Mouse (Mus musculus): Measurements from ENCODE around the gene Gpr61. TPM values are rescaled to one million over a fixed set of nuclear protein-coding genes. Genes with fewer than 3 reads are reported as not detected.

Gene Gpr61
- polyA plus RNA-seq, 1 experiment from 2014 or later = 0.13 TPM

GRCm38 (mm10) chr3:108164091-108164490, 9.4 kb upstream of the Gpr61 start:
- H3K4me1 ChIP-seq (ENCODE audit: control insufficient read depth, insufficient read depth, low read length) = peaks cover 16% of the 10 kb centered on the region
- H3K9ac ChIP-seq (ENCODE audit: low read depth, low read length) = no peak overlapping the region
- 0 out of 2 replicates have a peak, but pooled peaks cover 2% of the 10 kb centered on the region for H3K27me3 ChIP-seq (replicated peaks; ENCODE audit: control insufficient read depth, insufficient read depth, low read length)
- H3K9me3 ChIP-seq (ENCODE audit: control insufficient read depth, low read length) = no peaks in the 10 kb centered on the region
- 71% methylated on average over 5 of the region's 5 CpGs for whole genome bisulfite sequencing
- no peaks in the 10 kb centered on the region for H3K36me3 ChIP-seq (ENCODE audit: control insufficient read depth, insufficient read depth, low read length)
- no peak overlapping the region for H3K4me3 ChIP-seq (ENCODE audit: low read length)
- no peak overlapping the region for H3K4me2 ChIP-seq (ENCODE audit: low read depth, low read length)
- no peak for ATAC-seq
- no peak overlapping the region for H3K27ac ChIP-seq (ENCODE audit: low read length)

- Histone ChIP-seq H3K9ac (ENCODE audit: low read depth, low read length) (0 out of 2 replicates have a peak overlapping the region, but pooled peaks have one; percentile 7), H3K4me1 (ENCODE audit: control insufficient read depth, insufficient read depth, low read length) (no peaks in the 10 kb centered on the region), H3K4me2 (ENCODE audit: low read depth, low read length) (no peak overlapping the region), H3K27me3 (replicated peaks; ENCODE audit: control insufficient read depth, insufficient read depth, low read length) (0 out of 2 replicates have a peak, but pooled peaks cover 2% of the 10 kb centered on the region), H3K36me3 (ENCODE audit: control insufficient read depth, insufficient read depth, low read length) (no peaks in the 10 kb centered on the region), H3K27ac (ENCODE audit: low read length) (no peak overlapping the region), H3K4me3 (ENCODE audit: low read length) (no peak overlapping the region), H3K9me3 (ENCODE audit: control insufficient read depth, low read length) (no peaks in the 10 kb centered on the region)
- 63% methylated on average over 9 of the region's 9 CpGs for WGBS
- ATAC-seq = no peak
These were observed 3.8 kb upstream of the Gpr61 start for GRCm38 (mm10) chr3:108158383-108159037.

- Histone ChIP-seq H3K4me3 (ENCODE audit: low read length) (no peak overlapping the region), H3K4me2 (ENCODE audit: low read depth, low read length) (no peak overlapping the region), H3K36me3 (ENCODE audit: control insufficient read depth, insufficient read depth, low read length) (no peaks in the 10 kb centered on the region), H3K27ac (ENCODE audit: low read length) (no peak overlapping the region), H3K4me1 (ENCODE audit: control insufficient read depth, insufficient read depth, low read length) (no peaks in the 10 kb centered on the region), H3K9me3 (ENCODE audit: control insufficient read depth, low read length) (no peaks in the 10 kb centered on the region), H3K27me3 (replicated peaks; ENCODE audit: control insufficient read depth, insufficient read depth, low read length) (no peaks in the 10 kb centered on the region), H3K9ac (ENCODE audit: low read depth, low read length) (no peak overlapping the region)
- WGBS = 92% methylated on average over 3 of the region's 3 CpGs
- no peak for ATAC-seq
These were observed 2.4 kb downstream of the Gpr61 start for GRCm38 (mm10) chr3:108152290-108152689.

- ATAC-seq = peak; percentile 55
These were observed 7.1 kb downstream of the Gpr61 start for GRCm38 (mm10) chr3:108147386-108148235.

GRCm38 (mm10) chr3:108146671-108147070, 8.0 kb downstream of the Gpr61 start:
- ATAC-seq = no peak
- whole genome bisulfite sequencing = 51% methylated on average over 5 of the region's 5 CpGs
- Histone ChIP-seq H3K4me3 (ENCODE audit: low read length) (peak overlapping the region; percentile 99), H3K27me3 (replicated peaks; ENCODE audit: control insufficient read depth, insufficient read depth, low read length) (no peaks in the 10 kb centered on the region), H3K36me3 (ENCODE audit: control insufficient read depth, insufficient read depth, low read length) (no peaks in the 10 kb centered on the region), H3K27ac (ENCODE audit: low read length) (peak overlapping the region; percentile 59; the same call in 1 of the 2 replicates), H3K4me1 (ENCODE audit: control insufficient read depth, insufficient read depth, low read length) (peaks cover 7% of the 10 kb centered on the region), H3K9ac (ENCODE audit: low read depth, low read length) (peak overlapping the region; percentile 99), H3K9me3 (ENCODE audit: control insufficient read depth, low read length) (no peaks in the 10 kb centered on the region), H3K4me2 (ENCODE audit: low read depth, low read length) (peak overlapping the region; percentile 88)

More at GRCm38 (mm10) chr3:108147386-108148235, 7.1 kb downstream of the Gpr61 start:
- Histone ChIP-seq H3K36me3 (ENCODE audit: control insufficient read depth, insufficient read depth, low read length) (no peaks in the 10 kb centered on the region), H3K4me2 (ENCODE audit: low read depth, low read length) (no peak overlapping the region), H3K4me1 (ENCODE audit: control insufficient read depth, insufficient read depth, low read length) (peaks cover 7% of the 10 kb centered on the region), H3K9ac (ENCODE audit: low read depth, low read length) (no peak overlapping the region), H3K4me3 (ENCODE audit: low read length) (no peak overlapping the region), H3K27ac (ENCODE audit: low read length) (no peak overlapping the region), H3K27me3 (replicated peaks; ENCODE audit: control insufficient read depth, insufficient read depth, low read length) (no peaks in the 10 kb centered on the region), H3K9me3 (ENCODE audit: control insufficient read depth, low read length) (no peaks in the 10 kb centered on the region)
- 66% methylated on average over 11 of the region's 11 CpGs for WGBS

- Histone ChIP-seq H3K36me3 (ENCODE audit: control insufficient read depth, insufficient read depth, low read length) (no peaks in the 10 kb centered on the region), H3K9ac (ENCODE audit: low read depth, low read length) (peak within 1 kb of the TSS; percentile 99), H3K27me3 (replicated peaks; ENCODE audit: control insufficient read depth, insufficient read depth, low read length) (no peaks in the 10 kb centered on the region), H3K27ac (ENCODE audit: low read length) (peak within 1 kb of the TSS; percentile 90), H3K4me1 (ENCODE audit: control insufficient read depth, insufficient read depth, low read length) (peaks cover 7% of the 10 kb centered on the region), H3K9me3 (ENCODE audit: control insufficient read depth, low read length) (no peaks in the 10 kb centered on the region), H3K4me3 (ENCODE audit: low read length) (peak within 1 kb of the TSS; percentile 99), H3K4me2 (ENCODE audit: low read depth, low read length) (peak within 1 kb of the TSS; percentile 88)
- ATAC-seq = peak; percentile 96
- under 1% methylated on average over 63 of the region's 63 CpGs for WGBS
These were observed 8.9 kb downstream of the Gpr61 start, which contains the start of gene Gnai3 for GRCm38 (mm10) chr3:108145534-108146445. Gnai3 (minus strand) TSS chr3:108146146.

GRCm38 (mm10) chr3:108140786-108141185, 13.9 kb downstream of the Gpr61 start:
- Histone ChIP-seq H3K9ac (ENCODE audit: low read depth, low read length) (no peak overlapping the region), H3K4me2 (ENCODE audit: low read depth, low read length) (no peak overlapping the region), H3K4me1 (ENCODE audit: control insufficient read depth, insufficient read depth, low read length) (peaks cover 8% of the 10 kb centered on the region), H3K27ac (ENCODE audit: low read length) (no peak overlapping the region), H3K27me3 (replicated peaks; ENCODE audit: control insufficient read depth, insufficient read depth, low read length) (no peaks in the 10 kb centered on the region), H3K36me3 (ENCODE audit: control insufficient read depth, insufficient read depth, low read length) (0 out of 2 replicates have a peak, but pooled peaks cover 2% of the 10 kb centered on the region), H3K9me3 (ENCODE audit: control insufficient read depth, low read length) (no peaks in the 10 kb centered on the region), H3K4me3 (ENCODE audit: low read length) (no peak overlapping the region)
- ATAC-seq = no peak
- WGBS = 74% methylated on average over 4 of the region's 4 CpGs

- 0 out of 2 replicates have a peak, but pooled peaks cover 2% of the 10 kb centered on the region for H3K36me3 ChIP-seq (ENCODE audit: control insufficient read depth, insufficient read depth, low read length)
- no peak overlapping the region for H3K4me3 ChIP-seq (ENCODE audit: low read length)
- 47% methylated on average over 1 of the region's 1 CpGs for WGBS
- no peaks in the 10 kb centered on the region for H3K9me3 ChIP-seq (ENCODE audit: control insufficient read depth, low read length)
- peaks cover 5% of the 10 kb centered on the region for H3K4me1 ChIP-seq (ENCODE audit: control insufficient read depth, insufficient read depth, low read length)
- H3K4me2 ChIP-seq (ENCODE audit: low read depth, low read length) = no peak overlapping the region
- H3K27ac ChIP-seq (ENCODE audit: low read length) = no peak overlapping the region
- no peak overlapping the region for H3K9ac ChIP-seq (ENCODE audit: low read depth, low read length)
- H3K27me3 ChIP-seq (replicated peaks; ENCODE audit: control insufficient read depth, insufficient read depth, low read length) = no peaks in the 10 kb centered on the region
- peak; percentile 66; the same call in 1 of the 2 replicates for ATAC-seq
These were observed 15.6 kb downstream of the Gpr61 start for GRCm38 (mm10) chr3:108139113-108139512.
